Mouse (Mus musculus): Measurements from ENCODE around the gene Gm13101.
"Not testable (repeated sequence)": the region's sequence is repeated elsewhere in the genome, so short reads cannot be mapped to it uniquely, and the experiment has no call there.

The Gm13101 gene

DNA sequence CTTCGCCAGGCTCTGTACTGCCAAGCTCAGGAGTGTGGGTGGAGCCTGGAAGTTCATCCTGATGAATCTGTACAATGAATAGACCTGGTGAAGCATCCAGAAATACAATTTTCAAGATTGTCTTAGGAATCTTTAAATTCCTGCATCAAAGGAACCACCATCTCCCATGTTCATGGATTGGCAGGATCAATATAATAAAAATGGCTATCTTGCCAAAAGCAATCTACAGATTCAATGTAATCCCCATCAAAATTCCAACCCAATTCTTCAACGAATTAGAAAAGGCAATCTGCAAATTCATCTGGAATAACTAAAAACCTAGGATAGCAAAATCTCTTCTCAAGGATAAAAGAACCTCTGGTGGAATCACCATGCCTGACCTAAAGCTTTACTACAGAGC is at the start of gene Gm13101:
TSS of gene Gm13101 (minus strand) at position 101 of the 400 bp plus-strand sequence.
- DNase-seq (ENCODE audit: low read depth, low spot score): not testable (repeated sequence)

DNA sequence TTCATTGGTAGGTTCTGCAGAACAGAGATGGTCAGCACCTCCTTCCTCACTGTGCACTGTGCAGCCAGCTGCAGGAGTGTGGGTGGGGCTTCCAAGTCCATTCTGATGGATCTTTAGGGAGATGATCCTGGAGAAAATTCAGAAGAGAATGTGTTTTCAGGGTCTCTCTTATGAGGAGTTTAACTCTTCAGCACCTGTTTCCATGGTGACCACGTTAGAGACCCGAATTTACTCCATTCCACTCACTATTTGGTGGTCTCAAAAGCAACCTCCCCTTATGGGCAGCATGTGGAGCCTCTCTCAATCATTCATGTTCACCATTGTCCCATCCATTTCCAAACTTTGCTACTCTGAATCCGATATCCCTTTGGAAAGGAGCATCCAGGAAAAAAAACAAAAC is 27.5 kb upstream of the Gm13101 start, which contains the start of gene Pramef17:
TSS of gene Pramef17 (minus strand) at position 101 of the 400 bp plus-strand sequence.
- not testable (repeated sequence) for DNase-seq (ENCODE audit: low read depth, low spot score)

DNA sequence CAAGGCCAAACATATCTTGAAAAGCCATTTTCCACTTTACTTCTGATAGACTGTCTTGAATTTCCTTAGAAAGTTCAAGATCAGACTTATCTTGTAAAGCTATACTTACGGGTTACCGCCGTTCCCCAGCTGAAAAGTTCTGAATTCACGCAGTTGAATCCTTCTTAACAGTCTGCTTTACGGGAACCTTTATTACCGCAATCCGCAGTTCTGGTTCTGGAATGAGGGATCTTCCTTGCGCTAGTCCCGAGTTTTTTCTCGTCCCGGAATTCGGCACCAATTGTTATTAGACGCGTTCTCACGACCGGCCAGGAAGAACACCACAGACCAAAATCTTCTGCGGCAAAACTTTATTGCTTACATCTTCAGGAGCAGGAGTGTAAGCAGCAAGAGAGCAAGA is 21.4 kb upstream of the Gm13101 start:
- DNase-seq (ENCODE audit: low read depth, low spot score): not testable (repeated sequence)

DNA sequence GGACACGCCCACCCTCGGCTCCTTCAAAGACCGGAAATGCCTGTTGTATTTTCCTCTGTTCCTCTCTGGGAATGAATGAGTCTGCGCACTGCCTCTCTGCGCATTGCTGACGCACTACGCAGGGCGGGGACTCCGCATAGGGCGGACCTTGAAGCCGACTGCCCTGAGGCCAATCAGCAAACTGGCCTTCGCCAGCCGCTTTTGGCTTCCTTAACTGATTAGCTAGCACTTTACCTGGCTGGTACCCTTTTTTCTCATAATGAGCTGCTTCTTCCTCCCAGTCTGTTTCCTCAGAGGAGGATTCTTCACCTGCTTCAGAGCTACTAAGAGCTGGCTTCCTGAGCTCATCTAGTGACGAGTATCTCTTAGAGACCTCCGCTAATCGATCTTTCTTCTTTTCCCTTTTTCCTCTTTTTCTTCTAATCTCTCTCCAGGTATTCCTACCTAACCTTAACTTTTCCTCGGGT is 20.8 kb upstream of the Gm13101 start:
- not testable (repeated sequence) for DNase-seq (ENCODE audit: low read depth, low spot score)

DNA sequence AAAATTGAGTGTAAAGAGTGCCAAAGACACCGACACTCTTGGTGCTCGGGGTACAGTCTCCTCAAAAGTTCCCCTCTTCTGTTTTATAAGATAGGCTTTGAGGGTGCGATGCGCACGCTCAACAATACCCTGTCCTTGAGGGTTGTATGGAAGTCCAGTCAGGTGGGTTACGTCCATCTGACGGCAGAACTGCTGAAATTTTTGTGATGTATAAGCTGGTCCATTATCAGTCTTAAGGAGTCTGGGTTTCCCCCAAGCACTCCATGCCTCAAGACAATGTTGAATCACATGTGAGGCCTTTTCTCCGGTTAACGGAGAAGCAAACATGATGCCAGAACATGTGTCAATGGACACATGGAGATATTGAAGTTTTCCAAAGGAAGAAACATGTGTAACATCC is 19.0 kb upstream of the Gm13101 start:
- DNase-seq (ENCODE audit: low read depth, low spot score): not testable (repeated sequence)

DNA sequence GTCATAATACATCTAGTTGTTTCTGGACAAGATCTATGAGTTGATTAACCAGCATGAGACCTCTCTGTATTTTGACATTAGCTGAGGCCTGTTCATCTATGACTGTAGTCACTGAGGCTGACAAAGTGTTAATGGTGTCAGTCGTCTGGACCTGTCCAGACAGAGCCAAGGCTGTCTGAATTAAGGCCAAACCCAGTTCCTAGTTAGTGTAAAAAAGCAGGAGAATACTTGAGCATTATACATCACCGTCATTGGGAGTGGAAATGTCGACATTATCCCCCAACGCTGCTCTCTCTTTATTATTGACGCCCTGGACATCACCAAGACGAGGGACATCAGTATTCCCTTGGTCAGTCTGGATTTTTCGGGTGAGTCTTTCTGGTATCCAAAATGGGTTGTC is 18.4 kb upstream of the Gm13101 start:
- DNase-seq (ENCODE audit: low read depth, low spot score): not testable (repeated sequence)

DNA sequence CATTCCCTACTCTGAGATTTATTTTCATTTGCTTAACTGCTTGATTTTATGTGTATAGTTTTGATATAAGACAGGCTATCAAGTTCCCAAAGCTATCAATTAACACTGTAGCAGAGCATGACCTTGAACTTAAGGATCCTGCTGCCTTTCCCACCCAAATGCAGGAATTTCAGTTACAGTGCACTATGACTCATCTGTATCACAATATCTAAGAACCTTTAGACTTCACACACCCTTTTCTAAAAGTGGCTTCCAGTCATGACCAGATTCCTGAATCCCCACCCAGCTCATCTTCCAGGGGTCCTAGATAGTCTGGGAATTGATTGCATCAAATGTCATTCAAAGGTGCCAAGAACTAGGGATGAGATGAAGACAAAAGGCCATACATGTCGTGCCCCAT is 16.7 kb upstream of the Gm13101 start:
- DNase-seq (ENCODE audit: low read depth, low spot score): peak; percentile 73

DNA sequence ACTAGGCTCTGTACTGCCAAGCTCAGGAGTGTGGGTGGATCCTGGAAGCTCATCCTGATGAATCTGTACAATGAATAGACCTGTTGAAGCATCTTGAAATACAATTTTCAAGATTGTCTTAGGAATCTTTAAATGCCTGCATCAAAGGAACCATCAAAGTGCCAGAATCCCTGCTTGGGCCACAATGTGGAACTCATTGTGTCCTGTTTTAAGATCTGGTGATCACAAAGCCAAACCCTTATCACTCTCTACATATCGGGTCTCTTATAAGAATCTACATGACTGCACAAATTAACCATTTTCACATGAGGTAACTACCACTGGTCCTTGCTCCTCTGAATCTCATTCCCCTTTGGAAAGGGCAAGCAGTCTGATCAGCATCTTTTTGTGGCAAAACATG is 15.8 kb downstream of the Gm13101 start, which contains the start of gene Pramef25:
TSS of gene Pramef25 (minus strand) at position 101 of the 400 bp plus-strand sequence.
- DNase-seq (ENCODE audit: low read depth, low spot score): not testable (repeated sequence)
